Mouse (Mus musculus) thymus, postnatal 0 days (tissue): ENCODE measurements around the gene Arl3. TPM values are rescaled to one million over a fixed set of nuclear protein-coding genes. Genes with fewer than 3 reads are reported as not detected.

Source experiments
- DNase-seq: peaks from one replicate; pipeline ENCODE4 v3.0.0-alpha.2; 2015; ENCODE audit warnings: low spot score
- polyA plus RNA-seq: library from polyadenylated mRNA; unstranded; fragments of >200 nt; fragmentation: Nextera tagmentation; extraction: Ambion mirVana; gene quantifications from 2 replicates; pipeline ENCODE4 v1.2.1, GENCODE M21; 2015

Arl3 gene
- polyA plus RNA-seq, 1 experiment from 2014 or later, result 52.3 TPM

- DNase-seq, result peak; percentile 94
These were observed 70.4 kb downstream of the Arl3 start for GRCm38 (mm10) chr19:46502471-46503166.

GRCm38 (mm10) chr19:46502069-46502455 lies 70.9 kb downstream of the Arl3 start:
- DNase-seq, result peak; percentile 78

GRCm38 (mm10) chr19:46501401-46502068 lies 71.5 kb downstream of the Arl3 start, which contains the start of gene Trim8:
Gene Trim8, plus strand, starts transcription at chr19:46501702.
- DNase-seq, result peak; percentile 42

- peak; percentile 46 for DNase-seq
These were observed 72.2 kb downstream of the Arl3 start for GRCm38 (mm10) chr19:46500581-46501341.

DNA sequence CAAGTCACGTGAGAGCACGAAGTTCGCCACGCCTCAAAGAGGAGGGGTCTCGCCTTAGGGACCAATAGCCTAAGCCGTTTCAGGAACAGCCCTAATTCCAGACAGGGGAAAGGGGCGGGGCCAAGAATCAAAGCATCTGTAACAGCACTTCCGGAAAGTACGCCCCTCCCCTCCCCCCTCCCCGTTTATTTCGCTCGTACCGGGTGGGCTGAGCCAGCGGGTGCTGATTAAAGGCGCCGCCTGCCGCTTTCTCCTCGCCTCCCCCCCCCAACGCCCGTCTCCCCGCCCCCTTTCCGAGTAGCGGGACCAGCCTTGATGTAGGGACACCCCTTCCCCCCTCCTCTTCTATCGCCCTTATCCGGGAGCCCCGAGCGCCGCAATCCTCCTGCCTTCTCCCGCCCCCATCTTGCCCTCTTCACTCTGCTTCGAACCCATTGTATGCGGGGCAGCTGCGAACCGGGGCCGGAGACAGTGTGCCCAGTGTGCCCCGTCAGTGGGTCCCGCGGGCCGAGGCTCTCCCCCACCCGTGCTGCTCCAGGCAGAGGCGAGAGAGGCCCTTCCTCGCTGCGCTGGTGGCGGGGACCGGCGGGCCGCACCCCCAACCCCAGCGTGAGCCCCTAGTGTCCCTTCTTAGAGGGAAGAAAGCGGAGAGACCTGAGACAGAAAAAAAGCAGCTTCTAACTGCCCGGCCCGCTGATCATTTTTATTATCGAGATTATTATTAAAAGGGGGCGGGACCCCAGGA lies 73.0 kb downstream of the Arl3 start:
- DNase-seq, result peak; percentile 99

- no peak for DNase-seq
These were observed 73.5 kb downstream of the Arl3 start for GRCm38 (mm10) chr19:46499539-46499835.

- no peak for DNase-seq
These were observed 75.8 kb downstream of the Arl3 start for GRCm38 (mm10) chr19:46497230-46497629.

GRCm38 (mm10) chr19:46495136-46495535 lies 77.9 kb downstream of the Arl3 start:
- DNase-seq, result no peak

- no peak for DNase-seq
These were observed 82.4 kb downstream of the Arl3 start for GRCm38 (mm10) chr19:46490634-46491033.

- DNase-seq, result no peak
These were observed 83.5 kb downstream of the Arl3 start for GRCm38 (mm10) chr19:46489448-46489847.

DNA sequence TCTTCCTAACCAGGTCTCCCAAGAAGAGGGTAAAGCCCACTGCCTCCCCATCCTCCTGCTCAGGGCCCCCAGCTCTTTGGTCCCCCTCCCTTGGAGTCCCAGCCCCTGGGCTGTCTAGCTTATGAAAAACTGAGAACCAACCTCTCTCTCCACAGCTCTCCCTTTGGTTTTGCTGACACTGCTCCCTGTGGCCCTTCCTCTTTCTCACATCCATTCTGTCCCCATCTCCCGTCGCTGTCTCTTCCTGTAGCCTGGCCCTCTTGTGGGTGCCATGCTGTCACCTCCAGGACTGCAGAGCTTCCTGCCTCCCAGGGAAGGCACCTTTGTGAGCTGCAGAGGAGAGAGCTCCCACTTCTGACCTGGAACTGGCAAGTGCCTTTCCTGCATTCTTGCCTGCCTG lies 86.3 kb downstream of the Arl3 start:
- DNase-seq, result no peak

DNA sequence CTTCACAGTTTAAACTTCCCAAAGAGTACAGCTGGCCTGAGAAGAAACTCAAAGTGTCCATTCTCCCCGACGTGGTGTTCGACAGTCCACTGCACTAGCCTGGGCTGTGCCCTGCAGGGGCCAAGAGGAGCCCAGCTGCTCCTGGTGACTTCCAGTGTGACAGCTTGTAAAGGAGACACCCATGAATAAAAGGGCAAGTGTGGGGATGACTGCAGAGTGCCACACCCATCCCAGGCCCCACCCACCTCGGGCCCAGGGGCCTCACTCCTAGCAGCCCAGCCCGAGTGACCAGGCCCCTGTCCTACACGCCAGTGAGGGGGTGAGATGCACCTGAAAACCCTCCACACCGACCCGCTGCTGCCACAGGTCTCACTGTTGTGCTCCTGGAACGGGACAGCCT lies 87.2 kb downstream of the Arl3 start:
- DNase-seq, result no peak

DNA sequence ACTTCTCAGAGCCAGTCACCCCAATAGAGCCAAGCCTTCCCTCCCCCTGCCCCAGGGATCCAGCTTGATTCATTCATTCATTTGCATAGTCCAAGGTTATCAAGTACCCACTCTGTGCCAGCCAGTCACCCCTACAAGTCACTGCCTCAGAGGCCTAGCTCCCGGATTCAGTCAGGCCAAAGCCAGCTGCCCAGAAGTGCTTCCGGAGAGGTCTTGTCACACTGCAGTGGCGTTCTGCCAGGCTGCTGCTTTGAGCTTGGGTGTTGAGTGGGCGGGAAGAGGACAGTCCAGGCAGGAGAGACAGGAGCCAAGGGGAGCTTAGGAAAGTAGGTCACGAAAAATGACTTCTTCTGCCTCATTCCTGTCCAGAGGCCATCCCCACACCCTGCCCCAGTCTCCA lies 88.5 kb downstream of the Arl3 start:
- no peak for DNase-seq

GRCm38 (mm10) chr19:46483701-46484328 lies 89.2 kb downstream of the Arl3 start:
- DNase-seq, result no peak

GRCm38 (mm10) chr19:46482896-46483516 lies 90.0 kb downstream of the Arl3 start:
- peak; percentile 22 for DNase-seq

- no peak for DNase-seq
These were observed 91.2 kb downstream of the Arl3 start for GRCm38 (mm10) chr19:46481756-46482155.

DNA sequence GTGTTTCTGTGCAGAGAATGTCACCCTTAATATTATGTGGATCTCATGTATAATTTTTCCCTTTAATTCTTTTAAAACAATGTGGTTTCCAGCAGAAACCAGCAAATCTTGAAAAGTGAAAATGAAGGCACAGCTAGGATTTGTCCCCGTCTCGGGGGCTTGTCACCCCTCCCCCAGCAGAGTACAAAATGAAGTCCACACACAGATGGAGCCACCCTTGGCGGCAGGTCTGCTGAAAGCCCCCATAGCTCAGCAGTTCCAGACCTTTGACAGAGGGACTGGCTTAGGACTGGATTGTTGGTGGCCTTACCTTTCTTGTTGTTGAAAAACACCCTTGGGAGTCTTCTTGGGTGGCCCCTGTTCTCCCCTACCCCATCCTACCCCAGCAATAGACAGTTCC lies 91.6 kb downstream of the Arl3 start:
- no peak for DNase-seq
